Mouse (Mus musculus) c-Kit-positive CD71-negative TER-119-negative erythroid progenitor cells, embryonic 14.5 days (primary cell): ENCODE results near the gene Sertad2.

ENCODE experiments used
- DNase-seq: peaks from one replicate; pipeline ENCODE4 v3.0.0-alpha.2; 2013; ENCODE audit warnings: low read depth

Sertad2 gene

GRCm38 (mm10) chr11:20542739-20543452 is at the start of gene Sertad2:
Gene Sertad2 (plus strand): TSS chr11:20543253.
- peak; percentile 91 for DNase-seq

- no peak for DNase-seq
These were observed 49.0 kb upstream of the Sertad2 start for GRCm38 (mm10) chr11:20493922-20494626.

DNA sequence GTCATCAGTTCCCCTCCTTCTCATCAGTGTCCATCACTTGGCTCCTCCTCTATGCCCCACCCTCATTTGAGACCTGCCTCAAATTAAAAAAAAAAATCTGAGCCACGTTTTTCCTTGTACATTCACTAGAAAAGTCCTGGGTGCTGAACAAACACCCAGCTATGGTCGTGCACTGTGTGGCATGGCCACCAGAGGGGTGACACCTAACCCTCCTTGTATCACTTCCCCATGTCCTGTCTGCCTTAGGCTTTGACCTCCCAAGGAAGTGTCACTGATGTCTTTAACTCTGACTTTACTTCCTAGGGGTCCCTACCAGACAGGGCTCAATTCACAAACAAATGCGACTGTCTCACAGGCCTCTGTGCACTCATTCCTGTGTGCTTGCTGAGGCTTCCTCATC is 42.5 kb upstream of the Sertad2 start:
- DNase-seq = no peak

DNA sequence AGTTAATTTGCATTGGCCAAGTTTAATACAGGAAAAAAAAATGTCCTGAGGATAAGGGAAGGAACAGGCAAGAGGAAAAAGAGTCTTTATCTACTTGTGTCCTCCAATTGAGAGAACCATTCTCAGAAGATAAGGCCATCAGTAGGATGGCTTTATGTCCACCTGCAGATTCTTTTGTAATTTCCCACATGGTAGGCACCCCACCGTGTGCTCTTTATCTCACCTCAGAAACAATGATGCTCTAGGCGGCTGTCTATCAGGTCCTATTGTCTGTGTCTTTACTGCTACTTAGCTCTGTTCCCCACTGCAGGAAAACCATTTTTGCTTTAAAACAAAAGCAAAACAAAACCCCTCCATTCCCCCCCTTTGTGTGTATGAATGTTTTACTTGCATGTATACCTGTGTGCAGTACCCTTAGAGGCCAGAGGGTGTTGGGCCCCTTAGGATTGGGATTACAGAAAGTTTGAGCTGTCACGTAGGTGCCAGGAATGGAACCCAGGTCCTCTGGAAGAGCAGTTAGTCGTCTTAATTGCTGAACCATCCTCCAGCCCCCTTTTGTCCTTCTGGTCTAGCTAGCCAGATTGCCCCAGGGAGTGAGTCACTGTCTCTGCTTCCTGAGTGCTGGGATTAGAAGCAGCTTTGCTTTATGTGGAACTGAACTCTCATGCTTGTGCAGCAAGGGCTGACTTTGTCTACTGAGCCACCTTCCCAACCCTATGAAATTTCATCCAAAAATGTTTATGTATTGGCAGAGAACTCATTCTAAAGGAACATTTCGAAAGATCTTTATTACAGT is 41.7 kb upstream of the Sertad2 start:
- DNase-seq = no peak

DNA sequence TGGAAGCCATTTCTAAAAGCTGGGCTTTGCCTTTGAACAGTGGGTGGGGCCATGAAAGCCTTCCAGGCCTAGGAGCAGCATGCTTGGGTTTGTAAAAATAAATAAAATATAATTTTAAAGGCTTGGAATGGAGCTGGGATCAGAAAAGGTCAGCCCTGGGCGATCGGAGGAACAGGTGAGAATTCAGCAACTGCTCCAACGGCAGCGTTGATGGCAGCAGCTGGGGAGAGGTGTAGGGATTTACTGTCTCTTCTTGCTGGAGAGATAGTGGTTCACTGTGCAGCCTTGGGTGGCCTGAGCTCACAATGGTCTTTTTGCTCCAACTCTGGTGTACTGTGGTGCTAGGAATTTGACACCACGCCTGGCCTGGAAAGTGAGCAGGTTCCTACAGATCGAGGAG is 29.5 kb upstream of the Sertad2 start:
- DNase-seq = no peak

GRCm38 (mm10) chr11:20514757-20515156 is 28.3 kb upstream of the Sertad2 start:
- no peak for DNase-seq

GRCm38 (mm10) chr11:20521321-20521720 is 21.7 kb upstream of the Sertad2 start:
- no peak for DNase-seq

- no peak for DNase-seq
These were observed 20.3 kb upstream of the Sertad2 start for GRCm38 (mm10) chr11:20522750-20523149.

GRCm38 (mm10) chr11:20524435-20524834 is 18.6 kb upstream of the Sertad2 start:
- DNase-seq = no peak

- DNase-seq = no peak
These were observed 17.1 kb upstream of the Sertad2 start for GRCm38 (mm10) chr11:20525909-20526308.

DNA sequence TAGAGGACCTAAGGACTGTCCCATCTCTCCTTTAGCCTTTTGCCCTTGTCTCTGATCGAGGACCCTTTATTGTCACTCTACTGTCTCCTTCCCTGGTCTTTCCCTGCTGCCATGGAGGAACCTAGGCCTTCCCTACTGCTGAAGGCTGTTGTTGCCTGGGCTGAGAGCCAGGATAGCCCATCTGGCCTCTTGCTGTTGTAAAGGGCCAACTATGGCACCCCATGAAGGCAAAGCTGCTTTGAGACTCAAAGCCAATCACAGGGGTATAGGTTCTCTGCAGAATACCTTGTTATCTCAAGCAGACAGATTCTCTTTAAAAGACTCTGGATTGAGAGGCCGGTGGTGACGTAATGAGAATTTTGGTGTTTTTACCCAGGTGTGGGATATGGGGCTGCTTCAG is 15.2 kb upstream of the Sertad2 start:
- no peak for DNase-seq

GRCm38 (mm10) chr11:20531682-20531991 is 11.4 kb upstream of the Sertad2 start:
- DNase-seq = no peak

- peak; percentile 73 for DNase-seq
These were observed 10.8 kb upstream of the Sertad2 start for GRCm38 (mm10) chr11:20531992-20532881.

- DNase-seq = no peak
These were observed 9.8 kb upstream of the Sertad2 start for GRCm38 (mm10) chr11:20533231-20533630.

- DNase-seq = no peak
These were observed 5.8 kb upstream of the Sertad2 start for GRCm38 (mm10) chr11:20537221-20537620.

DNA sequence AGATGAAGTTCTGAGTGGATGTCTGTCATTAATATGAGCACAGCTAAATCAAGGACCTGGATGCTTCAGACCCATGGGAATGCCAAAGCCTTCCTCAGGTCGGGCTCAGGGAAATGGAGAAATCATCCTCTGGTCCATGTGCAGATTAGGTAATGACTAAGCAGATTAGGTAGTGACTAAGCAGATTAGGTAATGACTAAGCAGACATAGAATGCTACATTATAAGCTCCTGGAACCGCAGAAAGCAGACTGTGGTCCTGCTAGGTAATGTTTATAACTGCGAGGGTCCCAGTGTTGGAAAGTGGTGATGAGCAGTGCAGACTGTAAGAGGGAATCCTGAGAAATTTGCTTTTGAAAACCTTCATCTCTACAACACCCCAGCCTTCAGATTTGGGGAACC is 4.6 kb upstream of the Sertad2 start:
- no peak for DNase-seq

- no peak for DNase-seq
These were observed 1.8 kb upstream of the Sertad2 start for GRCm38 (mm10) chr11:20541280-20541679.

DNA sequence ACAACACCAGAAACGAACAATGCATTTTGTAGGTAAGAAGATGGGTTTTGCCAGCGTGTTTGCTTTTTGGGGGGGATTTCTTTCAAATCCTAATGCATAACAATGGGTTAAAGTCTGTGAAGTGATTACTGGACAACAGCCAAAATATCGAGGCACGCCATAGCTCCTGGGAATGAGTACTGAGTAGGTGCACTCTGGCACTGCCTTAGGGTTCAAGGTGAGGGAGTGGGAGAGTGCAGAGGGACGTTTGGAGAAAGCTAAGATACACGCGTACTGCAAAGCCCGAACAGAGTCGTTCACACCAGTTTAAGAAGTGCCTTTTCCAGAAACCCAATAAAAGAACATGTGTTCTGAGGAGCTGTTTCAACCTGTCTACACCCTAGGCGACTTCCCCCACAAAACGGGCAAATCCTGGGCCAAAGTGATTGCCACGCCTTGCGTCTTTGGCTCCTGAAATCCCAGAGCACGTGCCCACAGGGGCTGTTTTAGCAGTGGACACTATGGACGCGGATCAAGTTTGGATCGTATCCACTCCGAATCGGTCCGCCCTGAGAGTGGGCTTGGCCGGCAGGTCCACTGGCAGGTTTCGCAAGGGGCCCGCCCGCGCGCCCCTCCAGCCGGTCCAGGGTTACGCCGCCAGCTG is 937 bp upstream of the Sertad2 start:
- peak; percentile 26 for DNase-seq

DNA sequence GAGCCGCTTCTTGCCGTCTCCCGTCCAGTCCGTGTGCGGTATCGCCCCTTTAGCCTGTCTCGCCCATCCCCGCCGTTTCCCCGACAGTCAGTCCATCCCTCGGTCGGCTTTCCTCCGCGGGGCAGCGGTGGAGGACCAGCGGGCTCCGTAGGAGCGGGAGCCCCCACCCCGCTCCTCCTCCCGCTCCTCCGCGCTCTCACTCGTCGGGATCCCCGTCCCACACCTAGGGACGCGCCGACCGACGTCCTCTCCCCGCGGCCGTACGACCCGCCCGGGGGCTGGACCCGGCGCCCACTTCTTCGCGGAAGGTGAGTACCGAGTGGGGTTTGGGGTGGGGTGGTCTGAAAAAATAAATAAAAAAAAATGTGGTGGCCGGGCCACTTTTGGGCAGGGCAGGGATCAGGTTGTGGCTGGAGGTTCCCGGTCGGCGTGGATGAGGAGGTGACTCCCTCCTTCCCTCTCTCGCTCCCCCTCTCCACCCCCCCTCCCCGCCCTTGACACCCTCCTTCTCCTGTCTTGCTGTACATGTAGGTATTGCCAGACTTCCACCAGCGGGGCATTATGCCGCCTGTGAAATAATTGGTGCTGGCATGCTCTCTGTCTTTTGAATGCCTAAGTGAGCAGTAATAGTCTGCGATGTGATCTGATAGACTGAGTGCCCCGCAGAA is 534 bp downstream of the Sertad2 start:
- no peak for DNase-seq

DNA sequence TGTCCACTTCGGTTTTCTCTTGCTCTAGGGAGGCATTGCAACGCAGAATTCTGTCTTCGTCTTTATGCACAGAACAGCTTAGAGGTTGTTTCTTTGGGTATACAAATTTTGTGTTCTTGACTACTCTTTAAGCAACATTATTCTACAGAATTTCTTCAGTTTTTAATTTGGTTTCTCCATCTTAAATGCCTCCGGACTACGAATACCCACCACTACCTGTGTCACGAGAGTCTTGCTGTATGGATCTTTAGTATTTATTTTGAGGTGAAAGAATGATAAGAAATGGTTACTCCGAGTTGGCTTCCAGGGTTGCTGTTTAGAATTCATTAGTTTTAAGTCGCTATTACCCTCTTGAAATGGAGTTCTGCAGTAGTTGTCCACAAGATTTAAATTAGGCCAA is 1.3 kb downstream of the Sertad2 start:
- DNase-seq = no peak
